Comparison of ENCODE assay signal across 39 mouse cellular contexts in the genomic region with DNA sequence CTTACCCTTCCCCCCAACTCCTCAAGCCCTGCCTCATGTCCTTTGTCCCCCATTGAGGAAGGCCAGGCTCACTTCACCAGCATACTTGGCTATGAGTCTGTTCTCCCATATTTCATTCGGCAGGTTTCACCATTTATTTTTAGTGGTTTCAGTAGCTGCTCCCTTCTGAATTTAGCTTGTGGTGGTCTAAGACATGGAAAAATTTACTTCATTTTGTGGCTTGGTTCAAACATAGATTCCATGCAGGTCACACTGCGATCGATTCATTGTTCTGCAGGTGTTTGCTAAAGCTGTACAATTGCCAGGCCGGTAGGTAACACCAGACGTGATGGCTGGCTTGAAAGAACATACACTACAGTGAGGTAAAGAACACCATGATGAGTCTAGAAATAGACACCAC. TPM values are rescaled to one million over a fixed set of nuclear protein-coding genes. Genes with fewer than 3 reads are reported as not detected.
"Had no signal": no experiment of that assay in that cellular context is flagged by ENCODE, and none has a peak within 500 bp of the region (broad histone marks: within the 10 kb centered on the region; RNA-seq: fewer than 3 reads in every experiment).

No protein-coding gene starts in this region.

- DNase-seq: cerebellum, adult 8-10 months; cerebellum, adult 9-10 months; cerebellum, adult 9-11 months; cerebellum, postnatal 10 days; cerebellum, postnatal 14 days; cerebellum, postnatal 25 days; cerebellum, postnatal 36 days; embryo, embryonic 11 days; forebrain, postnatal 0 days; gastrocnemius, adult 2 months; gastrocnemius, postnatal 10 days; gastrocnemius, postnatal 14 days; gastrocnemius, postnatal 25 days; gastrocnemius, postnatal 36 days; heart, adult 11 months; heart, adult 18-20 months; heart, adult 2 months had no signal

- H3K4me1 ChIP-seq: embryonic facial prominence, embryonic 12.5 days; embryonic facial prominence, embryonic 13.5 days; embryonic facial prominence, embryonic 15.5 days; forebrain, embryonic 10.5 days; forebrain, embryonic 12.5 days; forebrain, embryonic 13.5 days; forebrain, embryonic 15.5 days had no signal

- H3K27ac ChIP-seq: embryonic facial prominence, embryonic 10.5 days; embryonic facial prominence, embryonic 12.5 days; embryonic facial prominence, embryonic 13.5 days; embryonic facial prominence, embryonic 15.5 days; forebrain, embryonic 10.5 days; forebrain, embryonic 12.5 days; forebrain, embryonic 13.5 days; forebrain, embryonic 15.5 days; gastrocnemius, adult 2 months; heart, adult 2 months had no signal

- H3K4me3 ChIP-seq: embryonic facial prominence, embryonic 10.5 days; embryonic facial prominence, embryonic 12.5 days; embryonic facial prominence, embryonic 13.5 days; embryonic facial prominence, embryonic 15.5 days; erythroblast, embryonic 14.5 days; forebrain, embryonic 10.5 days; forebrain, embryonic 12.5 days; forebrain, embryonic 13.5 days; forebrain, embryonic 15.5 days; gastrocnemius, adult 2 months; heart, adult 2 months had no signal

- H3K9ac ChIP-seq: embryonic facial prominence, embryonic 12.5 days; embryonic facial prominence, embryonic 13.5 days; embryonic facial prominence, embryonic 15.5 days; forebrain, embryonic 12.5 days; forebrain, embryonic 13.5 days; forebrain, embryonic 15.5 days; forebrain, postnatal 0 days had no signal

- ATAC-seq: forebrain, embryonic 13.5 days; forebrain, embryonic 14.5 days; forebrain, embryonic 15.5 days; forebrain, embryonic 16.5 days; forebrain, postnatal 0 days had no signal

- H3K36me3 ChIP-seq: embryonic facial prominence, embryonic 10.5 days; embryonic facial prominence, embryonic 12.5 days; embryonic facial prominence, embryonic 13.5 days; embryonic facial prominence, embryonic 15.5 days; forebrain, embryonic 10.5 days; forebrain, embryonic 12.5 days; forebrain, embryonic 15.5 days had no signal

- H3K9me3 ChIP-seq: embryonic facial prominence, embryonic 10.5 days; embryonic facial prominence, embryonic 12.5 days; embryonic facial prominence, embryonic 13.5 days; embryonic facial prominence, embryonic 15.5 days; forebrain, embryonic 12.5 days; forebrain, embryonic 13.5 days; forebrain, embryonic 15.5 days had no signal

- H3K4me2 ChIP-seq: embryonic facial prominence, embryonic 12.5 days; embryonic facial prominence, embryonic 13.5 days; embryonic facial prominence, embryonic 15.5 days; forebrain, embryonic 12.5 days; forebrain, embryonic 13.5 days; forebrain, embryonic 15.5 days had no signal

- H3K27me3 ChIP-seq: embryonic facial prominence, embryonic 12.5 days; embryonic facial prominence, embryonic 13.5 days; embryonic facial prominence, embryonic 15.5 days; forebrain, embryonic 12.5 days; forebrain, embryonic 13.5 days; forebrain, embryonic 15.5 days had no signal

RNA-seq across cellular contexts. Expression of gene Bmp4, which starts 39.8 kb away (rescaled TPM):
- total RNA-seq: common myeloid progenitor, adult 5-6 weeks; granulocyte monocyte progenitor cell, adult 5-6 weeks had no signal
- polyA plus RNA-seq: erythroblast, embryonic 14.5 days had no signal

RNA-seq across cellular contexts. Expression of gene Gm15217, which starts 51.0 kb away (rescaled TPM):
- total RNA-seq: common myeloid progenitor, adult 5-6 weeks; forebrain, postnatal 0 days; gastrocnemius, adult 18-20 months; gastrocnemius, adult 2 months; gastrocnemius, adult 8-10 months; gastrocnemius, postnatal 10 days; gastrocnemius, postnatal 14 days; gastrocnemius, postnatal 25 days; gastrocnemius, postnatal 36 days; gastrocnemius, postnatal 4 days; granulocyte monocyte progenitor cell, adult 5-6 weeks; heart, adult 18-20 months; heart, adult 2 months; heart, adult 8-10 months had no signal
- polyA plus RNA-seq: cortical plate, adult 2 months; embryonic facial prominence, embryonic 10.5 days; embryonic facial prominence, embryonic 11.5 days; embryonic facial prominence, embryonic 14.5 days; embryonic facial prominence, embryonic 15.5 days; erythroblast, embryonic 14.5 days; forebrain, embryonic 11.5 days; forebrain, embryonic 12.5 days; forebrain, embryonic 13.5 days; forebrain, embryonic 14.5 days; forebrain, embryonic 15.5 days; forebrain, embryonic 16.5 days; forebrain, postnatal 0 days; frontal cortex, adult 2 months; heart, adult 2 months had no signal
